33 mouse cellular contexts compared by ENCODE assay signal in the genomic region with DNA sequence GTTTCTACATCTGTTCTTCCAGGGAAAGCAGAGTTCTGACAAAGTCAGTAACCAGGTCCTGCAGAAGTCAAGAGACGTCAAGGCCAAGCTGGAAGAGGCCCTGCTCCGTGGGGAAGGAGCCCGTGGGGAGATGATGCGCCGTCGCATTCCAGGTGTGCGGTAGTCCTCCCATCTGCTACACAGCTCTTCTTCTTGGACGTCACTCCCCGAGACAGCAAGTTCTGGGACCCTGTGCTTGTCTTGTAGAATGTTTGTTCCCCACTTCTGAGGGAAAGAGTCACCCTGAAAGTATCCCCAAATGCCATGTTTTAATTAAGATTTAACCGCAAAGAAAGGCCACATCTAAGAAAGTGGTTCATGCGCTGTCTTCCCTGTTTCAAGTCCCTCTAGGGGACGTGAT.
"Had no signal": no experiment of that assay in that cellular context is flagged by ENCODE, and none has a peak within 500 bp of the region (broad histone marks: within the 10 kb centered on the region; RNA-seq: fewer than 3 reads in every experiment).

No protein-coding gene starts in this region.

- H3K9ac ChIP-seq: heart, embryonic 12.5 days; heart, embryonic 13.5 days; heart, embryonic 15.5 days; hindbrain, embryonic 12.5 days; hindbrain, embryonic 13.5 days; hindbrain, embryonic 14.5 days; hindbrain, embryonic 15.5 days; kidney, embryonic 15.5 days had no signal

- H3K27ac ChIP-seq: heart, embryonic 13.5 days; heart, embryonic 15.5 days; hindbrain, embryonic 10.5 days; hindbrain, embryonic 12.5 days; hindbrain, embryonic 13.5 days; hindbrain, embryonic 14.5 days; hindbrain, embryonic 15.5 days; hindbrain, postnatal 0 days; kidney, embryonic 15.5 days; kidney, postnatal 0 days; layer of hippocampus, adult 2 months; left cerebral cortex, adult 2 months had no signal

- H3K27me3 ChIP-seq: heart, embryonic 12.5 days; heart, embryonic 13.5 days; heart, embryonic 15.5 days; hindbrain, embryonic 12.5 days; hindbrain, embryonic 15.5 days; kidney, embryonic 15.5 days had no signal

- DNase-seq: heart, postnatal 10 days; heart, postnatal 14 days; heart, postnatal 36 days; kidney, adult 11 months; kidney, adult 18-20 months; kidney, adult 2 months; kidney, adult 8-10 months; kidney, adult 9 months; kidney, postnatal 10 days; kidney, postnatal 14 days; kidney, postnatal 25 days; kidney, postnatal 36 days; kidney, postnatal 4 days; layer of hippocampus, adult 9-11 months; layer of hippocampus, postnatal 36 days had no signal

- H3K4me2 ChIP-seq: heart, embryonic 11.5 days; heart, embryonic 12.5 days; heart, embryonic 13.5 days; heart, embryonic 15.5 days; hindbrain, embryonic 12.5 days; hindbrain, embryonic 13.5 days; hindbrain, embryonic 14.5 days; hindbrain, embryonic 15.5 days; kidney, embryonic 15.5 days had no signal

- H3K9me3 ChIP-seq: heart, embryonic 12.5 days; heart, embryonic 13.5 days; heart, embryonic 15.5 days; hindbrain, embryonic 10.5 days; hindbrain, embryonic 12.5 days; hindbrain, embryonic 13.5 days; hindbrain, embryonic 15.5 days; kidney, embryonic 15.5 days had no signal

- H3K4me1 ChIP-seq: heart, embryonic 12.5 days; heart, embryonic 15.5 days; hindbrain, embryonic 12.5 days; hindbrain, embryonic 13.5 days; hindbrain, embryonic 15.5 days; kidney, embryonic 15.5 days had no signal

- H3K36me3 ChIP-seq: heart, embryonic 12.5 days; heart, embryonic 13.5 days; heart, embryonic 15.5 days; hindbrain, embryonic 10.5 days; hindbrain, embryonic 12.5 days; hindbrain, embryonic 13.5 days; hindbrain, embryonic 15.5 days; kidney, embryonic 15.5 days had no signal

- H3K4me3 ChIP-seq: heart, embryonic 12.5 days; heart, embryonic 13.5 days; heart, embryonic 15.5 days; hindbrain, embryonic 10.5 days; hindbrain, embryonic 12.5 days; hindbrain, embryonic 13.5 days; hindbrain, embryonic 15.5 days; kidney, embryonic 15.5 days; layer of hippocampus, adult 2 months; left cerebral cortex, adult 2 months had no signal

- ATAC-seq: hindbrain, embryonic 16.5 days; hindbrain, postnatal 0 days; inflammation-experienced regulatory T-cells, adult 6 months; intestine, embryonic 16.5 days; intestine, postnatal 0 days had no signal
